Mouse (Mus musculus) forebrain, embryonic 12.5 days (tissue): ENCODE results near the gene Fbp1. TPM values are rescaled to one million over a fixed set of nuclear protein-coding genes. Genes with fewer than 3 reads are reported as not detected.
"Not testable (repeated sequence)": the region's sequence is repeated elsewhere in the genome, so short reads cannot be mapped to it uniquely, and the experiment has no call there.

Experiments
- ATAC-seq: fragments of 200-750 bp; cut with Nextera tagmentation; 2 replicates; pipeline ENCODE4 v1.8.0; 2017; ENCODE audit warnings: moderate TSS enrichment; ENCODE audit not compliant: low FRiP score
- H3K27ac ChIP-seq: fragments of 300-500 bp; sonication (generic); 2 replicates; pipeline ENCODE4 v1.5.1; 2016; ENCODE audit warnings: mild to moderate bottlenecking
- H3K27me3 ChIP-seq: fragments of 300-500 bp; sonication (generic); 2 replicates; pipeline ENCODE4 v1.6.1; 2016; ENCODE audit warnings: mild to moderate bottlenecking
- H3K36me3 ChIP-seq: fragments of 300-500 bp; sonication (generic); replicated peaks from 2 replicates; pipeline ENCODE4 v1.6.1; 2016; ENCODE audit warnings: mild to moderate bottlenecking
- H3K4me1 ChIP-seq: fragments of 300-500 bp; sonication (generic); 2 replicates; pipeline ENCODE4 v1.6.1; 2016
- H3K4me2 ChIP-seq: fragments of 300-500 bp; sonication (generic); 2 replicates; pipeline ENCODE4 v1.6.1; 2016; ENCODE audit warnings: mild to moderate bottlenecking, moderate library complexity
- H3K4me3 ChIP-seq: fragments of 300-500 bp; sonication (generic); replicated peaks from 2 replicates; pipeline ENCODE4 v1.5.1; 2016; ENCODE audit warnings: mild to moderate bottlenecking
- H3K9ac ChIP-seq: fragments of 300-500 bp; sonication (generic); 2 replicates; pipeline ENCODE4 v1.6.1; 2016; ENCODE audit warnings: mild to moderate bottlenecking
- H3K9me3 ChIP-seq: fragments of 300-500 bp; sonication (generic); 2 replicates; pipeline ENCODE4 v1.6.1; 2016
- WGBS: fragments of 180-500 bp; shearing (Covaris S2); methylation state at CpG from one replicate; pipeline ENCODE4 v1.1.7; 2016; 5-methylcytosine and 5-hydroxymethylcytosine counted together
- polyA plus RNA-seq: library from polyadenylated mRNA; unstranded; fragments of >200 nt; fragmentation: Nextera tagmentation; extraction: Ambion mirVana; gene quantifications from 2 replicates; pipeline ENCODE4 v1.2.1, GENCODE M21; 2016

The Fbp1 gene
- polyA plus RNA-seq, 1 experiment from 2014 or later: not detected

DNA sequence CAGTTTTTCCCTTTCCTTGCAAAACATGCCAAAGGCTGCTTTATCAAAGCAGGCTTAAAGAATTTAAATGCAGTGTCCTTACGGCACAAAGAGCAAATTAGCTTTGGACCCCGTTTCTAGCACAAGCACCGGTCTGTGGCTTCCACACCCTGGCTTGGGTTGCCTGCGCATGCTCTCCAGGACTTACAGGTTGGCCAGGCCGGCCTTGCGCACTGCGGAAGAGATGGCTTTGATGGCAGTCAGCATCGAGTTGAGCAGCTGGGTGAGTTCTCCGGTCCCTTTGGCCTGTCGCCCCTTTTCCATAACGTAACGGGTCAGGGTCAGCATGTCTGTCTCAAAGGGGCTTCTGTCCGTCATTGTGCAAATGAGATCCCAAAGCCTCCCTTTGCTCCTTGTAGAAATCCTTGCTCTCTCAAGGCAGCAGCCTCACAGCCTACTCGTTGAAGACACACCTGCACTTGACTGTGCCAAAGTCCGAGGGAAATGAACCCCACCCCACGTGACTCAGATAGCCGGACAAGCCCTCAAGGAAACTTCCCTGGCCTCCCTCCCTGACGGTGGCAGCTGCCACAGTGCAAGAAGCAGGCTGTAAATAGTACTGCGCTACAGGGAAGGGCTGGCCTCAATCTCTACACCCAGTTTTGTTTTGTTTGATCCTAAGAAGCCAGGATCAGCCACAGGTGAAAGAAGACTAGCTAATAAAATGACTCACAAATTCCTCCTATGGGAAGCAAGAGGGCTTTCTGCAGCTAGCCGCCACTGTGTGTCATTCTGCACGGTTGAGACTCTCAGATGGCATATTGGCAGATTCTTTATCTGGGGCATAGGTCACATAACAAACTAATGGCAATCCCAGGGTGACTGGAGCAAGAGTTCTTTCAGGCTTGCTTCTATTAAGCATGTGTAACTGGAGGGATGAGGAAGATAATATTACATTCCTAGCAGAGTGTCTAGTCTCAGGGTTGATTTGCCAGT is 29.9 kb downstream of the Fbp1 start, which contains the start of gene Fbp2:
TSS of gene Fbp2 (minus strand) at position 482 of the 975 bp plus-strand sequence.
- H3K27me3 ChIP-seq: no peaks in the 10 kb centered on the region
- 79% methylated on average over 21 of the region's 21 CpGs for WGBS
- H3K4me3 ChIP-seq: no peak within 1 kb of the TSS
- no peak within 1 kb of the TSS for H3K9ac ChIP-seq
- H3K9me3 ChIP-seq: no peaks in the 10 kb centered on the region
- peaks cover 2% of the 10 kb centered on the region; the same call in 1 of the 2 replicates for H3K4me1 ChIP-seq
- H3K4me2 ChIP-seq: no peak within 1 kb of the TSS
- no peaks in the 10 kb centered on the region for H3K36me3 ChIP-seq
- no peak for ATAC-seq
- H3K27ac ChIP-seq: no peak within 1 kb of the TSS

DNA sequence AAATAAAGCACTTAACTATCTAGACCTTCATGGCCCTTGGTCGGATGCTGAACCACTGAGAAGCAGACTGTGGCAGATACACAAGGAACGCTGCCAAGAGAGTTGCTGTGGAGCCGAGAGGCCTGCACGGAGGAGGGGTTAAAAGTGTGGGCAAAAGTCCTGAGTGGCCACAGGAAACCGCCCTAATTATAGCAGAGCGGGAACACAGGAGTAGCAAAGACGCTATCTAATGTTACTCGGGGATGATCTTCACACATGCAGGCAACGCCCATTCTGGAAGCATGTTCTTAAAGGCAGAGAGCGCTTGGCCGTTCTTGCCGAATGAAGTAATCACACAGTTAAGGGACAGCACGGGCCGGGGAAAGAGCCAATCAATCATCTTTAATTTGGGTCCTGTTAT is 31.2 kb downstream of the Fbp1 start:
- Histone ChIP-seq H3K4me3 (no peak overlapping the region), H3K36me3 (no peaks in the 10 kb centered on the region), H3K27ac (no peak overlapping the region), H3K9ac (no peak overlapping the region), H3K27me3 (no peaks in the 10 kb centered on the region), H3K4me1 (peaks cover 2% of the 10 kb centered on the region; the same call in 1 of the 2 replicates), H3K4me2 (no peak overlapping the region), H3K9me3 (no peaks in the 10 kb centered on the region)
- 90% methylated on average over 14 of the region's 14 CpGs for WGBS
- ATAC-seq: peak; percentile 12; the same call in 1 of the 2 replicates

DNA sequence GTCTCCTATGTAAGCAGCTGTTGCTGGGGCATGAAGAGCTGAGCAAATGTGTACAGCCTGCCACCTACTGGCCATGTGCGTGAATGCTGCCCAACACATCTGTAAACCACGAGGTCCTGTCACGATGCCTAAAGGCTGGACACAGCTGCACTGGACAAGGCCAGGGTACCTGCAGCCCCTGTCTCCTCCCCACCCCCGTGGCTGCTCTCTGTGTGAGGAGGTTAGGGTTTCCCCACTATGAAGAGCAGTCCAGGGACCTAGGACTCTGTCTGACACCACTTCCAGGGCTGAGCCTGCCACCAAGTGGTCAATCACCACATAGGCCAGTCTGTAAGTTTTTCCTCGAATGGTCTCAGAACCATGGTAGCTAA is 31.8 kb downstream of the Fbp1 start:
- H3K27me3 ChIP-seq: no peaks in the 10 kb centered on the region
- no peaks in the 10 kb centered on the region for H3K36me3 ChIP-seq
- peak overlapping the region; percentile 32 for H3K4me3 ChIP-seq
- H3K9me3 ChIP-seq: no peaks in the 10 kb centered on the region
- H3K27ac ChIP-seq: no peak overlapping the region
- peak; percentile 92 for ATAC-seq
- 9% methylated on average over 5 of the region's 5 CpGs for WGBS
- H3K9ac ChIP-seq: no peak overlapping the region
- peaks cover 2% of the 10 kb centered on the region; the same call in 1 of the 2 replicates for H3K4me1 ChIP-seq
- peak overlapping the region; percentile 55 for H3K4me2 ChIP-seq

DNA sequence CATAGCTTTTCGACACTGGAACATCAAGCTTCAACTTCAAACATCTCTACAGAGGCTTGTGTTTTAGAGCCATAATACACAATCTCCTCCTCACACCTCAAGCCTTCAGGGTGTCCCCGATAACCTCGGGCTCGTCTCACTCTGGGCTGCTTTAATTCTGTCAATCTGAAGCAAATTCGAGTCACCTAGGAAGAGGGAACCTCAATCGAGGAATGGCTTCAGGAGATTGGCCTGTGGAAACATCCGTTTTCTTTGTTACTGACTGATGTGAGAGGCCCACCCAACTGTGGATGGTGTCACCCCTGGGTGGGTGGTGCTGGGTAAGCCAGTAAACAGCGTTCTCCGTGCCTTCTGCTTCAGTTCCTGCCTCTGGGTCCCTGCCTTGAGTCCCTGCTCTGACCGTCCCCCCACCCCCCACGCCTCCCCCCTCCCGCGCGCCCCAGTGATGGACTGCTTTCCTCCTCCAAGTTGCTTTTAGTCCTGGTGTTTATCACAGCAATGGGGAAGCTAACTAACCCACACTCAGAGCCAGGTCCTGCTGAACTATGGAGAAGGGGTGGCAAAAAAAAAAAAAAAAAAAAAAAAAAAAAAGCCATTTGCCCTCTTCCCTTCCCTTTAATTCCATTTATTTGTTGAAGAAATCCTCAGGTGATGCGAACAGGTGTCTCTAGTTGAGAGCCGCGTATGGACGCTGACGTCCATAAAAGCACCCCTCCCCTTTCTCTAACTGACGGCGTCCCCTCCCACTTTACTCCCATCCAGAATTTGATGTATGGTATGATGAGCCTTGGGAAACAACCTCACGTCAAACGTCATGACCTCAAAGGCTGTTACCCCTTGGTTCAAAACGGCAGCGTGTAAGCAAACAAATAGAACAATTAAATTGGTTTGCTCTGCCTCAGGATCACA is 32.4 kb downstream of the Fbp1 start:
- H3K4me2 ChIP-seq: peak overlapping the region; percentile 55
- peaks cover 2% of the 10 kb centered on the region; the same call in 1 of the 2 replicates for H3K4me1 ChIP-seq
- no peaks in the 10 kb centered on the region for H3K9me3 ChIP-seq
- peak; percentile 59 for ATAC-seq
- H3K27me3 ChIP-seq: no peaks in the 10 kb centered on the region
- H3K4me3 ChIP-seq: peak overlapping the region; percentile 32
- H3K36me3 ChIP-seq: no peaks in the 10 kb centered on the region
- H3K9ac ChIP-seq: no peak overlapping the region
- no peak overlapping the region for H3K27ac ChIP-seq
- WGBS: 35% methylated on average over 25 of the region's 25 CpGs

DNA sequence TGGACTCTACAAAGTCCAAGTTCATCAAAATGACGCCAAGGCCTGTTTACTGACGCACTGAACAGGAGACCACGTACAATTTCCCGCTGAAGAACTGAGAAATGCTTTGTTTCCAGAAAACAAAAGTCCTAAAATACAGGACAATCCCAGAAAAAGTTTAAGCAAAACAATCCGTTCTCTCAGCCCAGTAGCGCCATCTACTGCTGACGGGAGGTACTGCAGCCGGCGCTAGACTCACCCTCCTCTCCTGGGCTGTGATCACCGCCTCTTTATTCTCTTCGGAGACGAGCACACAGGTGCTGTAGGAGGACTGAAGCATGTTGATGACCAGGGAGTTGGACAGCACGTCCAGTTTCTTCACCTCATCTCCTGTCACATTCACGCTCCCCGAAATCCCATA is 33.4 kb downstream of the Fbp1 start:
- 10% methylated on average over 15 of the region's 15 CpGs for WGBS
- no peak overlapping the region for H3K4me2 ChIP-seq
- no peak for ATAC-seq
- H3K4me3 ChIP-seq: no peak overlapping the region
- H3K9me3 ChIP-seq: no peaks in the 10 kb centered on the region
- H3K27me3 ChIP-seq: no peaks in the 10 kb centered on the region
- H3K36me3 ChIP-seq: no peaks in the 10 kb centered on the region
- no peak overlapping the region for H3K27ac ChIP-seq
- peaks cover 2% of the 10 kb centered on the region; the same call in 1 of the 2 replicates for H3K4me1 ChIP-seq
- no peak overlapping the region for H3K9ac ChIP-seq

DNA sequence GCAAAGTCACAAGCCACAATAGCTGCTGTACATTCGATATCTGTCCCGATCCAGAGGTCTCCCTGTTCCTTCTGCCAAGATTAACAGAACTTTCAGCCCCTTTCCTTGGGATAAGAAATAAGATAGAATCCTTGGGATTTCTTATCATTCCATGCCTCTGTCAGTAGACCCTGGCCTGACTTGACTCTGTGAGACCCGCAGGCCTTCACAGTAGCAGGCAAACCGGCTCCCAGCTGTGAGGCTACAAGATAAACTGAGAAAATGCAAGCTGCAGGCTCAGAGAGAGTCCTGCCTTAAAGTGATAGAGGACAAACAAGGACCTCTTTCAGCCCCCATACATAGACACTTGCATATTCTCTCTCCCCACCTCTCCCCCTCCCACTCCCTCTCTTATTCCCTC is 54.7 kb downstream of the Fbp1 start:
- no peaks in the 10 kb centered on the region for H3K9me3 ChIP-seq
- H3K27ac ChIP-seq: no peak overlapping the region
- H3K4me3 ChIP-seq: no peak overlapping the region
- no peaks in the 10 kb centered on the region for H3K4me1 ChIP-seq
- no peaks in the 10 kb centered on the region for H3K27me3 ChIP-seq
- 47% methylated on average over 4 of the region's 4 CpGs for WGBS
- no peak overlapping the region for H3K4me2 ChIP-seq
- no peak for ATAC-seq
- H3K36me3 ChIP-seq: no peaks in the 10 kb centered on the region
- no peak overlapping the region for H3K9ac ChIP-seq

DNA sequence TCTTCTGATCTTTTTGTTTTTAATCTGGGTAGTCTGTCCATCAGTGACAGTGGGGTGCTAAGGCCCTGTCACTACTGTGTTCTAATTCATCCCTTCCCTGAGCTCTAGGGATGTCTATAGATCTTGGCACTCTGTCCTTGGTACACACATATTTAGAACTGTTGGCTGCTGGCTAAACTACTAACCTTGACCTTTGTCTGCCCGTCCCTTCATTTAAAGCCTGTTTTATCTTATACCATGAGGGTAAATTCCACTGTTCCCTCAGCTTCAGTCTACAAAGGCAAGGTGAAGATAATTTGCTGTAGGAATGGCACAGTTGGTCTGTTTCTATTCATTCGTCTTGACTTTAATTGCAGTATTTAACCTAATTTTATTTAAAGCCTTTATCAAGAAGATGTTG is 55.8 kb downstream of the Fbp1 start:
- Histone ChIP-seq H3K4me3 (no peak overlapping the region), H3K27me3 (no peaks in the 10 kb centered on the region), H3K4me2 (no peak overlapping the region), H3K9ac (no peak overlapping the region), H3K9me3 (no peaks in the 10 kb centered on the region), H3K27ac (no peak overlapping the region), H3K4me1 (no peaks in the 10 kb centered on the region), H3K36me3 (no peaks in the 10 kb centered on the region)
- ATAC-seq: no peak
- 82% methylated on average over 2 of the region's 2 CpGs for WGBS

DNA sequence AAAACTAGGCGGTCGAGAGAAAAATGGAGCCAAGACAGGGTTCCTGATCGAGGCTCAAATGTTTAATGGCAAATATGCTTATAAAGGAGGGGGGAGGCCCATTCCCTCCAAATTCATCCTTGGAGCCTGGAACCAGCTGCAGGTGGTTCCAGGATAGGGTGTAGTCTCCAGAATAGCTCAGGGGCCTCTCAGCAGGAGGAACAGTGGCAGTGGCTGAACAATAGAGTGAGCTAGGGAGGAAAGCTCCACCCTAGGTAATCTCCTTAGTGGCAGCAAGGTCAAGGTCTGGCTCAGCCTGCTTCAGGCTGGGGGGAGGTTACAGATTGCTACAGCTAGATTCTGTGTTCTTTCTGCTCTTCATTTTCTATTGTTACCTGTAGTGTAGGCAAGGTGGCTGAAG is 72.4 kb downstream of the Fbp1 start:
- H3K9ac ChIP-seq, ATAC-seq, H3K4me1 ChIP-seq, H3K4me3 ChIP-seq, H3K27ac ChIP-seq, H3K36me3 ChIP-seq, H3K9me3 ChIP-seq, H3K4me2 ChIP-seq, H3K27me3 ChIP-seq: not testable (repeated sequence)
- 88% methylated on average over 3 of the region's 3 CpGs for WGBS

Other genes starting within 250 kb of the Fbp1 start
- 30.2 and 31.2 TPM in 2 replicates for gene Platr25, start 127.6 kb downstream of the Fbp1 start, polyA plus RNA-seq
- 12.3 and 13.9 TPM in 2 replicates for gene Gm5141, start 102.5 kb downstream of the Fbp1 start, polyA plus RNA-seq
- gene Fbp2, start 29.9 kb downstream of the Fbp1 start, polyA plus RNA-seq: not detected in 2 replicates
- 30.7 and 34.3 TPM in 2 replicates for gene 2010111I01Rik, start 76.6 kb upstream of the Fbp1 start, polyA plus RNA-seq